Mouse (Mus musculus): Measurements from ENCODE around the gene Lrrc52. TPM values are rescaled to one million over a fixed set of nuclear protein-coding genes. Genes with fewer than 3 reads are reported as not detected.
A peak's percentile ranks its signal among the peaks of the same experiment; 100 is the strongest.

The Lrrc52 gene
- total RNA-seq, 2 experiments from 2014 or later, result not detected

DNA sequence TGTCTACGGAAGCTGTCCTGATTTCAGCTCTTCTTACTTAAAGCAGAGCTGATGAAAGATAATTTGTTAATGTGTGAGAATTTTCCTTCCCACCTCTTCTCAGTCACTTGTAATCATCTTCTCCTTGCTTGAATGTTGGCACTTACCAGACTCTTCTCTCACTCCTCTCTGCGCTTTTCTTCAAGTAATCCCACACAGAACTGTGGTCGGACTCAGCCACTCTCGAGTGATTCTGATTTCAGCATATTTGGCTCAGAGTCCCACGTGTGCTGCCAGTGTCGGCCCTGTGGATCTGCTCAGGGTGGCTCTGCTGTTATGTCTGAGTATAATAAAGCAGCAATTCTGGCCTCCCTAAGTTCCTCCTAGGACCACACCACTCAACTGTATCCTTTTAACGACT lies 29.5 kb downstream of the Lrrc52 start:
- no peak for DNase-seq (ENCODE audit: low spot score in 2 of 2)

DNA sequence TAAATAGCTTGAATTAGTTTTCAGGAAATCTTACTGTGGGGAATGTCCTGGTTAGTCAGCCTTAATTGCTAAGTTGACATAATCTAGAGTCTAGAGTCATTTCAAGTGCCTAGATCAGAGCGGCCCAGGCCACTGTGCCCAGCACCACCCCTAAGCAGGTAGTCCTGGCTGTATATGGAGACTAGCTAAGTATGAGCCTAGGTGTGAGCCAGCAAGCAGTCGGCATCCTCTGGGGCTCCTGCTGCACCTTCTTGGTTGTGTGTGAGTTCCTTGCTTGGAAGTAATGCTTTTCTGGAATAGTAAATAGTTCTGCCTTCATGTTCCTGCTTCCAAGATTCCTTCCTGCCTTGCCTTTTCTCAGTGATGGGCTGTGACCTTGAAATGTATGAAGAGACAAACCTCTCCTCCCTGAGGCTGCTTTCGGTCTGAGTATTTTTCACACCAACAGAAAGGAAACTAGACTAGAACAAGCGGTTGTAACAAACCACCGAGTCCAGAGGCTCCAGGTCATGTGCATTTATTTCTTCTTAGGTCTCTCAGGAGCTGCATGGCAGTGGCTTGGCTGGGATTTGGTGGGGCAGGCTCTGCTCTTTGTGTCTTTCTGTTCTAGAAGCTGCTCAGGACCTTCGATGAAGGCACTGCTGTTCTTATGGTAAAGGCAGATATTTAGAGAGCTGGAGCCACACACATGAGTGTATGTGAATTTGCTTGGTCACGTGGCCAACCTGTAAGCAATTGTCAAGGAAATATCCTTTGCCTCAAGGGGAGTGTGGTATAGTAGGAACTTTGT lies 30.2 kb downstream of the Lrrc52 start:
- no peak for DNase-seq (ENCODE audit: low spot score in 2 of 2)

DNA sequence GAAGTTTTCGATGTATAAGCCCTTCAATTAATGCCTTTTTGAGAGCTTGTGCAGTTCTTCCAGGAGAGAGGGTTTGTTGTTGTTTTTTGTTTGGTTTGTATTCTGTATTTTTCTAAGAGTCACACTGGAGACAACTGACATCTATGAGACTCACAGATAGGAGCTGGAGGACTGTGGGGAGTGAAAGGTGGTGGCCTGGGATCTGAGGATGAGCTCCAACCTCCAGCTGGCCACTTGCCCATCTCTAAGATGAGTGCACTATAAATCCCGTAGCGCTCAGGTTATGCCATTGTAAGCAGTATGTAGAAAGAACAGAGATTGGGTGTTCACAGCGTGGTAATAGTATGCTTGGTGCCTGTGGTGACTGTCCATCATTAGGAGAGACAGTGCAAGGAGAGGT lies 31.6 kb downstream of the Lrrc52 start:
- no peak for DNase-seq (ENCODE audit: low spot score in 2 of 2)

- no peak for DNase-seq (ENCODE audit: low spot score in 2 of 2)
Measured at GRCm38 (mm10) chr1:167430976-167431676, 35.5 kb downstream of the Lrrc52 start.

GRCm38 (mm10) chr1:167426681-167427080 lies 39.9 kb downstream of the Lrrc52 start:
- DNase-seq (ENCODE audit: low spot score in 2 of 2), result no peak

DNA sequence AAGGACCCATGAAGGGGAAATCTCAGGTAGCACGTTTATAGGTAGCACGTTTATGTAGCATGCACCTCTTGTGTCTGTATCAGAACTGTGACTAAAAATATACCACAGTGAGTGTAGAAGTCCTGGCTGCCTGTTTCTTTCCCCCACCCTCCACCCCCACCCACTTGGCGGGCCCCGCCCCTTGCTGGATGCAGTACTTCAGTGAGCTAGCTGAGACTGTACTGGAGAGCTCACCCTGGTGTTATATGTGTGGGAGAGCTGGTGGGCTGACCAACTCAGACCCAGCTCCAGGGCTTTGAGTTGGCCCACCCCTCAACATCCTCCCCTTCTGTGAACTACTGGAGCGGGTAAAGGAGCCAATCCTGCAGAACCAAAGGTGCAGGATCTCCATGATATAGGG lies 41.0 kb downstream of the Lrrc52 start:
- no peak for DNase-seq (ENCODE audit: low spot score in 2 of 2)

GRCm38 (mm10) chr1:167422501-167423240 lies 43.9 kb downstream of the Lrrc52 start:
- DNase-seq (ENCODE audit: low spot score in 2 of 2), result no peak

DNA sequence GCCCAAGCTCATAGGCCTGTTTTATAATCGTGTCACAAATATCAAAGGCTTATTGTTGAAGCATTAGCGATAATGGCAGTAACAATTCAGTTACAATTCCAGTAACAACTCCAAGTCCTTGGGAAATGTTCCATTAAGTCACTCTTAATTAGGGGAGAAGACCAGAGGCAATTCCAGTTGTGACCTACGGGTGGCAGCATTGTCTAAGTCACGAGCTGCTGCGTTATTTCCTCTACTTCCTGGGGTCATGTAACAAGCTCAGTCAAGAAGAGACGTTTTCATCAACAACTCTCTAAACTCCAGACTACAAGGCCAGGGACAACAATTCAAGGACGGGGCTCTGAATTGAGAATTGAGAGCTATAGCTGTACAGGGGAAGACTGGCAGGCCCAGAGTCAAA lies 51.7 kb downstream of the Lrrc52 start:
- DNase-seq (ENCODE audit: low spot score in 2 of 2), result peak; percentile 61 to 78

- no peak for DNase-seq (ENCODE audit: low spot score in 2 of 2)
Measured at GRCm38 (mm10) chr1:167411991-167412715, 54.4 kb downstream of the Lrrc52 start.

- DNase-seq (ENCODE audit: low spot score in 2 of 2), result no peak
Measured at GRCm38 (mm10) chr1:167409601-167410000, 57.0 kb downstream of the Lrrc52 start.

GRCm38 (mm10) chr1:167405237-167405636 lies 61.3 kb downstream of the Lrrc52 start:
- no peak for DNase-seq (ENCODE audit: low spot score in 2 of 2)

Other genes with a start within 250 kb of the Lrrc52 start
- gene Uck2, start 181.5 kb downstream of the Lrrc52 start, total RNA-seq (2021), result 10 to 100 TPM; 29.2 to 39.2 TPM
- gene Tmco1, start 158.4 kb downstream of the Lrrc52 start, total RNA-seq (2021), result 10 to 100 TPM; 46.0 to 51.6 TPM
- gene Aldh9a1, start 116.8 kb downstream of the Lrrc52 start, total RNA-seq (2021), result 10 to 100 TPM; 25.9 to 26.8 TPM
- gene Mgst3, start 72.9 kb downstream of the Lrrc52 start, total RNA-seq (2021), result 100 to 1,000 TPM; 109 to 113 TPM
- 10 to 100 TPM; 12.5 to 20.6 TPM for gene Rxrg, start 131.6 kb upstream of the Lrrc52 start, total RNA-seq (2021)
- gene Lmx1a, start 222.5 kb upstream of the Lrrc52 start, total RNA-seq (2021), result not detected

All from left cerebral cortex, adult 18-20 months (tissue).